Mouse (Mus musculus) bone marrow, adult 2 months (tissue): ENCODE data around the gene Slc8a2. TPM values are rescaled to one million over a fixed set of nuclear protein-coding genes. Genes with fewer than 3 reads are reported as not detected.

ENCODE experiments used
- H3K27ac ChIP-seq: fragments of 200-500 bp; 2 replicates; pipeline ENCODE4 v1.5.1; 2012; ENCODE audit warnings: low read depth, mild to moderate bottlenecking, control low read depth, inconsistent platforms, low read length; ENCODE audit not compliant: control insufficient read depth, poor library complexity, insufficient read depth
- H3K4me1 ChIP-seq: fragments of 200-500 bp; 2 replicates; pipeline ENCODE4 v1.6.1; 2011; ENCODE audit warnings: low read length; ENCODE audit not compliant: control insufficient read depth, insufficient read depth
- H3K4me3 ChIP-seq: fragments of 200-500 bp; replicated peaks from 2 replicates; pipeline ENCODE3; 2011; ENCODE audit warnings: mild to moderate bottlenecking, low read depth, low read length, control low read depth; ENCODE audit not compliant: control insufficient read depth
- CTCF ChIP-seq: fragments of 200-500 bp; IDR thresholded peaks from 2 replicates; pipeline ENCODE4 v1.5.1; 2011; ENCODE audit warnings: low read length, control low read depth; ENCODE audit not compliant: control insufficient read depth, insufficient read depth
- POLR2A ChIP-seq: fragments of 200-500 bp; IDR thresholded peaks from 2 replicates; pipeline ENCODE4 v1.6.1; 2011; ENCODE audit warnings: low read depth, mild to moderate bottlenecking, control low read depth, low read length, borderline replicate concordance; ENCODE audit not compliant: control insufficient read depth
- WGBS: fragments of 180-500 bp; shearing (Covaris S2); methylation state at CpG from one replicate; pipeline ENCODE4 v1.1.7; 2018; 5-methylcytosine and 5-hydroxymethylcytosine counted together
- polyA plus RNA-seq: library from polyadenylated mRNA; stranded (reverse); fragments of >200 nt; gene quantifications from 2 replicates; pipeline ENCODE4 v1.2.4, GENCODE M21; 2011; ENCODE audit warnings: low replicate concordance; ENCODE audit not compliant: missing spikeins, insufficient read depth, insufficient read length

The Slc8a2 gene
- polyA plus RNA-seq, 1 experiment, result not detected

DNA sequence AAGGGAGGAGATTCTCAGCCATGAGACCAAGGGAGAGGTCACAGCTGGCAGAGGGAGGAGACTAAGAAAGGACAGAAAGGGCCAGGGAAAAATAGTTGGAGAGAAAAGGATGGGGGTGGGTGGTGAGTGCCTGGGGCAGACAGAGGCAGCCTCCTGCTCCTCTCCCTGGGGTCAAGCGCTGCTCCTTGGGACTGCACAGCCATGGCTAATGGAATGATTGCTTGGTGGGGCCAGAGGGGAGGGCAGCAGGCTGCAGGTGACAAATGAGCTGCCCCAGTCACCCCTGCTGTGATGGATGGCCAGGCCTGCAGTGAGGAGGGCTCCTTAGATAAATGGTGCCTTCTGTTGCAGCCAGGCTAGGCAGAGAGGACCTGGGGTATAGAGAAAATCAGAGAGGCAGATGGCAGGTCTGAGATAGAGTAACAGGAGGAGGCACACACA lies 42.5 kb downstream of the Slc8a2 start:
- TF ChIP-seq CTCF (no peak), POLR2A (no peak)
- no peak overlapping the region for H3K27ac ChIP-seq
- H3K4me1 ChIP-seq, result no peaks in the 10 kb centered on the region
- 30% methylated on average over 1 of the region's 1 CpGs for WGBS
- H3K4me3 ChIP-seq, result no peak overlapping the region

DNA sequence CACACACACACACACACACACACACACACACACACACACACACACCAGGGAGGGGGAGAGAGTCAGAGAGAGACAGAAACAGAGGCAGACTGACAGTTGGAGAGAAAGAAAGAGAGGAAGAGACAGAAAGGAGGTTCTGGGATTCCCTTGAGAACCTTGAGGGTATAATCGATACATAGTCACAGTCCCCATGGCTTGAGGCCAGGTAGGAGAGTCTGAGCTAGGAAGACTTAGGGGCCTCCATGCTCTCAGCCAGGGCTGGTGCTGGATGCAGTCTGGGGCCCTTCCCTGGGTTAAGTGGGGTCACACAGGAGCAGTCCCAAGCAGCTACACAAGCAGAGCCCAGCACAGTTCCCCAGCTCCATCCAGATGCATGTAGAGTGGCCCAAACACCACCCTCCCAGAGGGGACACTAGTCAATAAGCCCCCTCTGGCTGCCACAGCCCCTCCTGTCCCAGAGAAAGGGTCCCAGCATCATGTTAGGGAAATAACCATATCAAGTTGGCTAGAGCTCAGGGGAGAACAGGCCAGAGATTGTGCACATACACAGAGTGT lies 43.0 kb downstream of the Slc8a2 start:
- H3K4me1 ChIP-seq, result no peaks in the 10 kb centered on the region
- TF ChIP-seq CTCF (no peak), POLR2A (no peak)
- no peak overlapping the region for H3K4me3 ChIP-seq
- H3K27ac ChIP-seq, result no peak overlapping the region
- 12% methylated on average over 1 of the region's 1 CpGs for WGBS

DNA sequence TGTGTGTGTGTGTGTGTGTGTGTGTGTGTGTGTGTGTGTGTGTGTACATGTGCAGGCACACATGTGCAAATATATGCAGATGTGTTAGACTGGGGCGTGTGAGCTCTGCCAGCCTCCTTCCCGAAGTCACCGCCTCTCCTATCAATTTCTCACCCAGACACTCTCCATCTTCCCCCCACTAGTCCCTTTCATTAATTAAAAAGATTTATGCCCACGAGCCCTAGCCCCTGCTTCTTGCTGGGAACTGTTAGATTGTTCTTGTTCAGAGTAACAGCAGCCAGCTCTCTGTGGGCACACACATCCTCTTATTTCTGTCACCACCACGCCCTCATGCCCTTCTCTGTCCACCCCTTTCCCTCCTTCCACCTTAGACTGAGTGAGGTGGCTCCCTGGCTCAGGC lies 43.5 kb downstream of the Slc8a2 start:
- no peak for TF ChIP-seq CTCF
- TF ChIP-seq POLR2A, result no peak
- H3K4me3 ChIP-seq, result no peak overlapping the region
- no peak overlapping the region for H3K27ac ChIP-seq
- no peaks in the 10 kb centered on the region for H3K4me1 ChIP-seq
- 25% methylated on average over 5 of the region's 5 CpGs for WGBS

DNA sequence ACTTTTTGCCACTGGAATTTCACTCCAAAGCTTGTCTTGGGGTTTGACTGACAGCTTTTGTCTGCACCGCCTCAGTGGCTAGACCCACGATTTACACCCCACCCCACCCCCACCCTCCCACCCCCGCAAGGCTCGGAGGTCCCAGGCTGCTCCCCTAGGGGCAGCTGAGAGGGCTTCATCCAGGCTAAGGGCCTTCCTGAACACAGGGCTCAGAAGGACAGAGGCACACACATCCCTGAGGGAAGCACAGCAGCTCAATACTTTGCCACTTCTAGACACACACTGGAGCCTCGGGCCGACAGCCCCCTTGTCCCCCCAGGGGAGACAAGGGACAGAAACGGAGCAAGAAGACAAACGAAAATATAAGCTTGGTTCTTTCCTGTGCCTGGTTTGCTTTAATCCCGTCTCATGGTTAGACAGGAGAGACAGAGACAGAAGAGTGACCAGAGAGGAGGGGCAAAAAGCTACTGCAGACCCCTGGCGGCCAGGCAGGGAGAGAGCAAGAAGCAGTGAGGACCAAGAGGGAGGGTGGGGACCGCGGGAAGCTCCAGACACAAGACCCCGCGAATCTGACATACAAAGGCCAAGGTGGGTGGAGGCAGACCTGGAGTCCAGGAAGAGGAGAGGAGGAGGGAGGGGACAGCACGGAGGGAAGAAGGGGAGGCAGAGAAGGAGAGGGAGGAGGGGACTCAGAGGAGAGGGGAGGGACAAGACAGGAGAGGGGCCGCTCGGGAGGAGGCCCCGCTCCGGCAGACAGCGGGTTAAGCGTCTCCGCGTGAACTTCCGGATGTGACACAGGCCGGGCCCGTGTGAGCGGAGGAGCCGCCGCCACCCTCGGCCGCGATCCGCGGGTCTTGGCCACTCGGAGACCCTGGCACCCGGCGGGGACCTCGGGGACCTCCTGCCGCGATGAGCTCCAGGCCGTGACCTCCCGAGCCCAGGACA lies 45.2 kb downstream of the Slc8a2 start, which contains the start of gene Meis3:
Gene Meis3, plus strand, starts transcription at position 494 of the 945 bp plus-strand sequence.
- peak within 1 kb of the TSS; percentile 63 for H3K4me3 ChIP-seq
- H3K4me1 ChIP-seq, result no peaks in the 10 kb centered on the region
- no peak within 1 kb of the TSS for H3K27ac ChIP-seq
- TF ChIP-seq POLR2A (no peak), CTCF (peak; percentile 28; the same call in 1 of the 2 replicates)
- under 1% methylated on average over 42 of the region's 42 CpGs for WGBS

- Histone ChIP-seq H3K4me3 (peak overlapping the region; percentile 63), H3K27ac (no peak overlapping the region), H3K4me1 (no peaks in the 10 kb centered on the region)
- WGBS, result 7% methylated on average over 10 of the region's 10 CpGs
- no peak for TF ChIP-seq POLR2A
Observed at GRCm38 (mm10) chr7:16175542-16175931, 45.9 kb downstream of the Slc8a2 start.

DNA sequence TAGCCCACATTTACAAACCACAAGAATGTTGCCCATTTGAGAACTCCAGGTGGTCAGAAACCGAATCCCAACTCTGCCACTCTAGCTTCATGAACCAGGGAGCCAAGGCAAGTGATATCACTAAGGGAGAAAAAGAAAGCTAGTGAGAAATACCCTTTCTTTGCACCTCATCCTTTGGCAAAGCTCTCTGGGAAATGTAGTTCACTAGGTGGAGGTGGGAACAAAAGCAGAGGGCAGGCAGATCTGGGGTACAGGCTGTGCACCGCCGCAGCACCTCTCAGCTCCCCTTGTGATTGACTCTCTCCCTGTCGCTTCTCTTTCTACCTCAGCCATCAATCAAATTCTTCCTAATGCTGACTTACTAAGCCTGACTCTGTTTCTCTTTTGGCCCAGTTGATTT lies 48.5 kb downstream of the Slc8a2 start:
- WGBS, result 42% methylated on average over 4 of the region's 4 CpGs
- no peak overlapping the region for H3K4me3 ChIP-seq
- H3K27ac ChIP-seq, result no peak overlapping the region
- no peaks in the 10 kb centered on the region for H3K4me1 ChIP-seq
- TF ChIP-seq POLR2A (no peak), CTCF (no peak)

GRCm38 (mm10) chr7:16183663-16184062 lies 54.0 kb downstream of the Slc8a2 start:
- TF ChIP-seq CTCF, result no peak
- no peak for TF ChIP-seq POLR2A
- no peak overlapping the region for H3K4me3 ChIP-seq
- H3K27ac ChIP-seq, result no peak overlapping the region
- H3K4me1 ChIP-seq, result no peaks in the 10 kb centered on the region
- WGBS, result 16% methylated on average over 8 of the region's 8 CpGs

- no peak overlapping the region for H3K4me3 ChIP-seq
- H3K27ac ChIP-seq, result no peak overlapping the region
- 58% methylated on average over 8 of the region's 8 CpGs for WGBS
- TF ChIP-seq POLR2A, result no peak
- no peaks in the 10 kb centered on the region for H3K4me1 ChIP-seq
Observed at GRCm38 (mm10) chr7:16187494-16187893, 57.9 kb downstream of the Slc8a2 start.

DNA sequence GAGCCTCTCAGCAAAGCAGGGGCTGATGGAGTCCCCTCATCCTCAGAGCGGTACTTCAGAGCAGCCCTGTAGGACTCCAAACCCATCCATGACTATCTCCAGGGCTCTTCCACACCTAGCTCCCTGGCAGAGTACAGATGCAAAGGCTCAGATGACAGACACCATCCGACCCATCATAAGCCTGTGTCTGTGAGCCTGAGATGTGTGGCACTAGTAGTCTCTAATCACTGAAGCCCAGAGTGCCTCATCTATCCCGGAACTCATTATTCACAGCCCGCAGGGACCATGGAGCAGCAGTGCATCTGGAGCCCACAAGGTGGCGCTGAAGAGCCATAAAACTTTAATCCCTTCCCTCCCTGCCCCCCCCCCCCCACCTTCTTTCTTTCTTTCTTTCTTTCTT lies 62.7 kb downstream of the Slc8a2 start:
- 19% methylated on average over 5 of the region's 5 CpGs for WGBS

More for the DNA sequence above, 62.7 kb downstream of the Slc8a2 start:
- Histone ChIP-seq H3K27ac (no peak overlapping the region), H3K4me1 (no peaks in the 10 kb centered on the region), H3K4me3 (no peak overlapping the region)
- TF ChIP-seq POLR2A, result no peak
- TF ChIP-seq CTCF, result peak; percentile 71
